Mouse (Mus musculus) brain, embryonic 14.5 days (tissue): ENCODE measurements at regions not wholly inside any gene's neighbourhood (a gene's known extent, or its start where the extent isn't known, plus 50 kb on each side); places are given as distances from the start of the nearest gene placed in this dataset.

ENCODE experiments used
- CTCF ChIP-seq: fragments of 200-500 bp; IDR thresholded peaks from 2 replicates; pipeline ENCODE4 v1.5.1; 2012; ENCODE audit warnings: inconsistent platforms, mild to moderate bottlenecking, moderate library complexity, borderline replicate concordance; ENCODE audit not compliant: insufficient read depth, insufficient read length; ENCODE audit errors: extremely low read depth
- POLR2A ChIP-seq: fragments of 200-500 bp; IDR thresholded peaks from 2 replicates; pipeline ENCODE4 v1.6.1; 2012; ENCODE audit warnings: mild to moderate bottlenecking, inconsistent platforms, borderline replicate concordance; ENCODE audit not compliant: poor library complexity, insufficient read depth, insufficient read length, severe bottlenecking; ENCODE audit errors: extremely low read depth

DNA sequence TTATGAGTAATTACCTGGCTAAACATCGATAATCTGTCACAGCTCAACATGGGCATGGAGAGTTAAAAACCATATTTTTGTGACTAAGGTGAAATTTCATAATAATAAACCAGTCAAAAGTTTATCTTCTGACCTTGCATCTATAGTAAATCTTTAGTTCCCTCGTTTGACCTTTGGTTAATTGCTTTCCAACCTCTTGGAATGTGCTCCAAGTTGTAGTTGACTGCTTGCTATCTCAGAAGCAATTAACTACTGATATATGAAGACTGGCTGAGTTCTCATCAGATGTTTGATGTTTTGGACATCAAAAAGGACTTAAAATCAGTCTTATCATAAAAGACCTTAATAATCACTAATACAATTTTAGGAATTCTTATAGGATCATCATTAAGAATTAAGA, 895.8 kb upstream of the Tmprss15 start:
- TF ChIP-seq POLR2A, result no peak
- TF ChIP-seq CTCF, result no peak
